Mouse (Mus musculus) liver, embryonic 14.5 days (tissue): Measurements from ENCODE around the gene Tmem117.

Experiments used
- CTCF ChIP-seq: IDR thresholded peaks from 2 replicates; pipeline ENCODE4 v1.5.1; 2016; ENCODE audit warnings: antibody characterized with exemption, low read depth, control low read depth
- EP300 ChIP-seq: IDR thresholded peaks from 2 replicates; pipeline ENCODE4 v1.6.1; 2016; ENCODE audit warnings: antibody characterized with exemption, low read depth

GRCm38 (mm10) chr15:94798236-94798635 is 169.2 kb downstream of the Tmem117 start:
- no peak for TF ChIP-seq EP300
- no peak for TF ChIP-seq CTCF
